Mouse (Mus musculus) gastrocnemius, postnatal 25 days (tissue): ENCODE results near the gene Limk2. TPM values are rescaled to one million over a fixed set of nuclear protein-coding genes. Genes with fewer than 3 reads are reported as not detected.
A peak's percentile ranks its signal among the peaks of the same experiment; 100 is the strongest.

Source experiments
- DNase-seq: peaks from one replicate; pipeline ENCODE4 v3.0.0; 2022
- long read RNA-seq, 2 experiments: library from polyadenylated mRNA; stranded (forward); transcript quantifications; one replicate each; pipeline ENCODE4 v2.0.0; 2021
- total RNA-seq, 2 experiments: library from RNA; stranded (reverse); gene quantifications; 1 replicate in 1 of 2; 2 replicates in 1 of 2; pipeline ENCODE4 v1.2.3; 2021

Limk2 gene
- total RNA-seq, result 10 to 100 TPM; 11.4 to 11.8 TPM
- long read RNA-seq, experiment 1, partial matches to known transcripts, result 1 of 11 reads
- long read RNA-seq, experiment 1, other reads (novel, unspliced or antisense), result 5 of 11 reads
- long read RNA-seq, experiment 2, transcript Limk2-203 (15 exons, 3,693 nt), result major isoform, 6 of 10 reads
- long read RNA-seq, experiment 2, partial matches to known transcripts, result 0 of 10 reads
- long read RNA-seq, experiment 2, other reads (novel, unspliced or antisense), result 0 of 10 reads

- peak; percentile 90 for DNase-seq
Observed at GRCm38 (mm10) chr11:3408997-3409732, at the start of gene Limk2. TSS of gene Limk2 (minus strand) at chr11:3409189.

- DNase-seq, result no peak
Observed at GRCm38 (mm10) chr11:3458428-3459104, 49.6 kb upstream of the Limk2 start.

- DNase-seq, result no peak
Observed at GRCm38 (mm10) chr11:3456354-3456753, 47.4 kb upstream of the Limk2 start.

- no peak for DNase-seq
Observed at GRCm38 (mm10) chr11:3454506-3454905, 45.5 kb upstream of the Limk2 start.

GRCm38 (mm10) chr11:3453467-3453866 is 44.5 kb upstream of the Limk2 start:
- DNase-seq, result peak; percentile 15

GRCm38 (mm10) chr11:3452769-3453168 is 43.8 kb upstream of the Limk2 start:
- DNase-seq, result no peak

GRCm38 (mm10) chr11:3452167-3452639 is 43.2 kb upstream of the Limk2 start, which contains the start of gene Rnf185:
TSS of gene Rnf185 (minus strand) at chr11:3452363.
- DNase-seq, result peak; percentile 94

GRCm38 (mm10) chr11:3451701-3452163 is 42.7 kb upstream of the Limk2 start:
- DNase-seq, result no peak

GRCm38 (mm10) chr11:3444875-3445274 is 35.9 kb upstream of the Limk2 start:
- no peak for DNase-seq

- no peak for DNase-seq
Observed at GRCm38 (mm10) chr11:3443091-3443490, 34.1 kb upstream of the Limk2 start.

GRCm38 (mm10) chr11:3442677-3443076 is 33.7 kb upstream of the Limk2 start:
- DNase-seq, result no peak

- DNase-seq, result no peak
Observed at GRCm38 (mm10) chr11:3441696-3442443, 32.9 kb upstream of the Limk2 start.

GRCm38 (mm10) chr11:3437621-3438020 is 28.6 kb upstream of the Limk2 start:
- DNase-seq, result no peak

GRCm38 (mm10) chr11:3433809-3434208 is 24.8 kb upstream of the Limk2 start:
- no peak for DNase-seq

GRCm38 (mm10) chr11:3431976-3432603 is 23.1 kb upstream of the Limk2 start:
- no peak for DNase-seq

- no peak for DNase-seq
Observed at GRCm38 (mm10) chr11:3431515-3431914, 22.5 kb upstream of the Limk2 start.

- no peak for DNase-seq
Observed at GRCm38 (mm10) chr11:3428632-3429031, 19.6 kb upstream of the Limk2 start.

- DNase-seq, result no peak
Observed at GRCm38 (mm10) chr11:3427697-3428230, 18.8 kb upstream of the Limk2 start.

GRCm38 (mm10) chr11:3422242-3422641 is 13.3 kb upstream of the Limk2 start:
- no peak for DNase-seq

GRCm38 (mm10) chr11:3418741-3419140 is 9.8 kb upstream of the Limk2 start:
- no peak for DNase-seq

GRCm38 (mm10) chr11:3417795-3418194 is 8.8 kb upstream of the Limk2 start:
- DNase-seq, result no peak
